Mouse (Mus musculus) lung, embryonic 15.5 days (tissue): ENCODE results near the gene Zdhhc7. TPM values are rescaled to one million over a fixed set of nuclear protein-coding genes. Genes with fewer than 3 reads are reported as not detected.
A peak's percentile ranks its signal among the peaks of the same experiment; 100 is the strongest.

Source experiments
- ATAC-seq: fragments of 200-750 bp; cut with Nextera tagmentation; 2 replicates; pipeline ENCODE4 v1.8.0; 2017; ENCODE audit warnings: moderate number of reproducible peaks, borderline replicate concordance; ENCODE audit not compliant: low FRiP score, low TSS enrichment; ENCODE audit errors: extremely low read depth
- H3K27ac ChIP-seq: fragments of 300-500 bp; sonication (generic); 2 replicates; pipeline ENCODE4 v1.5.1; 2015; ENCODE audit warnings: moderate library complexity, mild to moderate bottlenecking, inconsistent platforms
- H3K27me3 ChIP-seq: fragments of 300-500 bp; sonication (generic); 2 replicates; pipeline ENCODE4 v1.6.1; 2015; ENCODE audit warnings: inconsistent platforms
- H3K36me3 ChIP-seq: fragments of 300-500 bp; sonication (generic); 2 replicates; pipeline ENCODE4 v1.6.1; 2015; ENCODE audit warnings: inconsistent platforms
- H3K4me1 ChIP-seq: fragments of 300-500 bp; sonication (generic); 2 replicates; pipeline ENCODE4 v1.6.1; 2015; ENCODE audit warnings: inconsistent platforms
- H3K4me2 ChIP-seq: fragments of 300-500 bp; sonication (generic); 2 replicates; pipeline ENCODE4 v1.6.1; 2015; ENCODE audit warnings: inconsistent platforms, mild to moderate bottlenecking, moderate library complexity
- H3K4me3 ChIP-seq: fragments of 300-500 bp; sonication (generic); 2 replicates; pipeline ENCODE4 v1.5.1; 2015; ENCODE audit warnings: mild to moderate bottlenecking, inconsistent platforms
- H3K9ac ChIP-seq: fragments of 300-500 bp; sonication (generic); 2 replicates; pipeline ENCODE4 v1.6.1; 2015; ENCODE audit warnings: inconsistent platforms
- H3K9me3 ChIP-seq: fragments of 300-500 bp; sonication (generic); 2 replicates; pipeline ENCODE4 v1.6.1; 2016; ENCODE audit warnings: inconsistent platforms
- WGBS: fragments of 180-500 bp; shearing (Covaris S2); methylation state at CpG from one replicate; pipeline ENCODE4 v1.1.7; 2015; 5-methylcytosine and 5-hydroxymethylcytosine counted together
- polyA plus RNA-seq: library from polyadenylated mRNA; unstranded; fragments of >200 nt; fragmentation: Nextera tagmentation; extraction: Ambion mirVana; gene quantifications from 2 replicates; pipeline ENCODE4 v1.2.1, GENCODE M21; 2015

Zdhhc7 gene
- polyA plus RNA-seq, 1 experiment from 2014 or later = 40.0 TPM

DNA sequence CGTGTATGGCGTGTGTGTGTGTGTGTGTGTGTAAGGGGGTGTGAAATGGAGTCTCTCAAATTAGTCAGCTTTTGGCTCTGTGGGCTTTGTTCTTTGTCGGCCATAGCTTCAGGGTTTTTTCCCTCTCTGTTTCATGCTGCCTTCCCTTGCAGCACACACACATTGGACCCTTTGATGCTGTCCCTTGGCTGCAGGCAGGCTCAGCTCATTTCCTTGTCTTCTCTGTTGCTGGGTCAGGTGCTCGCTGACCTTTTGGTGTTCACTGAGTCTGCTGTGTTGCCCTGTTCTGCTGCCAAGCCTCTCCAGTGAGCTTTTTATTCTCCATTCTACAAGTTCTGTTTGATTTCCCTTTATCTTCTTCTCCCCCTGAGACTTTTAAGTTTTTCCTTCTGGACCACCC, 28.3 kb upstream of the Zdhhc7 start:
- H3K27me3 ChIP-seq = peaks cover 17% of the 10 kb centered on the region; the same call in 1 of the 2 replicates

DNA sequence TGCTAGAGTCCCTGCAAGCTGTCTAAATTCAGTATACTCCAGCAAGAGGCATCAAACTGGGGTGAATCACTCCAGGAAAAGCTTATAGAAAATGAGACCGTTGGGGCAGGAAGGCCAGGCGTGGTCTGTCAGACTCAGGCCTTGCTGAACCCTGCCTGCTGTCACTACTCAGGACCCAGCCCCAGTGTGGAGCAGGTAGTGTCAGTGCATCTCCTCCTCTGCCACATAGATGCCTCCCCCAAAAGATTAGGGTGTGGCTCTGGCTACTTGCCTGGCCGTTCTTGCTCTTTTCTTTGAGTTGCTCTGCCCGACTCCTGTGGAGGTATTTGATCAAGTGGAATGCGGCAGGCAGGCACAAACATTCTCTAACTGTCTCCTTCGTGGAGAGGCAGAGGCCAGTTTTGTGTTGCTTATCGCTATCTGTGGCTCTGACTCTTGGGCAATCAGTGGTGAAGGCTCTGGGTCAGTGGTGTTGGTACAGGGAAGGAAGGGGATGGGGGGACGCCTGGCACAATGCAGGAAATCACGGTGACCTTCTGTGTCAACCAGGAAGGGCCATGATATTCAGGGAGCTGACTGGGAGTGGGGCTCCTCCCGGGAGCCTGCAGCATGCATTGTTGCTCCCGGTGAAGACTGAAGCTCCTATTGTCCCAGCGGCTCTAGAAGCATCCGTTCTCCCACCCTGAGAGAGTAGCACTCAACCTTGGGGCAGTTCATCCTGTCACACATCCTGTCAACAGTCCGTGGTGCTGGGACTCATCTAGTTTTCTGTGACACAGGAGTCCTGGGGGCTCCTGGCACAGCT, 25.3 kb upstream of the Zdhhc7 start:
- Histone ChIP-seq H3K27me3 (peaks cover 11% of the 10 kb centered on the region; the same call in 1 of the 2 replicates), H3K27ac (peak overlapping the region; percentile 90), H3K36me3 (no peaks in the 10 kb centered on the region), H3K9ac (no peak overlapping the region), H3K9me3 (no peaks in the 10 kb centered on the region), H3K4me1 (peaks cover 26% of the 10 kb centered on the region), H3K4me3 (no peak overlapping the region), H3K4me2 (peak overlapping the region; percentile 13; the same call in 1 of the 2 replicates)
- peak; percentile 69 for ATAC-seq
- 19% methylated on average over 14 of the region's 14 CpGs for WGBS

More for the DNA sequence above, 28.3 kb upstream of the Zdhhc7 start:
- Histone ChIP-seq H3K4me1 (peaks cover 26% of the 10 kb centered on the region), H3K9ac (no peak overlapping the region), H3K27ac (no peak overlapping the region), H3K4me3 (no peak overlapping the region), H3K9me3 (no peaks in the 10 kb centered on the region), H3K36me3 (no peaks in the 10 kb centered on the region), H3K4me2 (no peak overlapping the region)
- WGBS = 59% methylated on average over 4 of the region's 4 CpGs
- ATAC-seq = no peak

DNA sequence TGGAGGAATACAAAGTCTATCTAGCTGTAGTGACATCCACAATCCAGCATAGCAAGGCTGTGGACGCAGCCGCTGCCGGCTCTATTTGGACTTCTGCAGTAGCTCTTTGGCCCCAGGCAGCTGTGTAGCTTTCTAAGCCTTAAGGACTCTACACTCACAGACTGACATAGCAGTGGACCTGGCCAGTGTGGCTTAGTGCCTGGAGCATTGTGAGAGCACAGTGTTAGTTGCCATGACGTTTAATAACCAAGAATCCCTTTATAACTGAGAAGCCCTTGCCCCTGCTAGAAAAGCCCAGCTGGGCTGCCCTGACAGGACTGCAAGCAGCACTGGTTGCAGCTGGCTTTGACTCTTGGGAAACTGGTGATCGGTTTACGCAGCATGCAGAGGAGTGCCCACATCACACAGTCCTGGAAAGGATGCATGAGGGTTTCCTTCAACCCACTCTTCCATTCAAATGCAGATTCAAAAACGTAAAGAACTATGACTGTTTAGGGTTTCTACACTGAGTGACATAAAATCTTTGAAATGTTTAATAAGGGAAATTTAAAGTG, 23.6 kb upstream of the Zdhhc7 start:
- 54% methylated on average over 7 of the region's 7 CpGs for WGBS

DNA sequence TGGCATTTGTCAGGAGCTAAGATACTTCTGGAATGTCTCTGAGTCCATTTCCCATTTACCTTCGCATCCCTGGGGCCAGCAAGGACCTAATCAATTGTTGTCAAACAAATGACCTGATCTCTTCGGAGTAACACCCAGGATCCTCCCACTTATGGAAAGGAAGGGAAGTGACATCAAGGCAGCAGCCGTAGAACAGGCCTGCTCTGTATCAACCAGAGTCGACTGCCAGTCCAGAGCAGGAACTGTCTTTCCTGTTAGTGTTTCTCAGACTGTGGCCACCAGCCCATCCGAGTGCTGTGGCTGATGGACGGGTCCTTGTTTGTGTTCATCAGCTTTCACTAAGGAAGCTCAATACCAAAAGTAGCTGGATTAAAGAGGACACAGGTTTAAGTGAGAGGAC, 23.0 kb upstream of the Zdhhc7 start:
- Histone ChIP-seq H3K9ac (no peak overlapping the region), H3K4me1 (peaks cover 15% of the 10 kb centered on the region), H3K27me3 (peaks cover 11% of the 10 kb centered on the region; the same call in 1 of the 2 replicates), H3K4me2 (no peak overlapping the region), H3K36me3 (no peaks in the 10 kb centered on the region), H3K27ac (0 out of 2 replicates have a peak overlapping the region, but pooled peaks have one; percentile 12), H3K9me3 (no peaks in the 10 kb centered on the region), H3K4me3 (no peak overlapping the region)
- no peak for ATAC-seq
- 24% methylated on average over 6 of the region's 6 CpGs for WGBS

More for the DNA sequence above, 23.6 kb upstream of the Zdhhc7 start:
- H3K4me1 ChIP-seq = peaks cover 22% of the 10 kb centered on the region
- no peaks in the 10 kb centered on the region for H3K36me3 ChIP-seq
- no peak overlapping the region for H3K9ac ChIP-seq
- H3K27ac ChIP-seq = 0 out of 2 replicates have a peak overlapping the region, but pooled peaks have one; percentile 34
- no peaks in the 10 kb centered on the region for H3K9me3 ChIP-seq
- H3K4me2 ChIP-seq = no peak overlapping the region
- no peak overlapping the region for H3K4me3 ChIP-seq
- no peak for ATAC-seq
- peaks cover 11% of the 10 kb centered on the region; the same call in 1 of the 2 replicates for H3K27me3 ChIP-seq

DNA sequence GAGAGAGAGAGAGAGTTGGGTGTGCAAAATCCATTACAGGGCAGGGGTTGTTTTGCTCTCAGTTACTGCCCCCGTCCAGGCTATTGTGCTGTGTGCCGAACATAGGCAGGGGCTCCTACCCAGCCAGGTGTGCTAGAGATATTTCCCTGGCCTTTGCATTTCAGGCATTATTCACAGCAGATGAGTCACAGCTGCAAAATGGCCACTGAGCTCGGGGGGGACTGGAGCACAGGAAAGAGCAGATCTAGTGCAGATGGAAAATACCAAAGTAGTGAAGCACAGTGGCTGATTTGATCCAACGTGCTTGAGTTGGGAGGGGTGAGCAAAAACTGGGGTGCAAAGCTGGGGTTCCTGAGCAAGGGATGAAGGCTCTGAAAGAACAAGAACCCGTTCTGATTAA, 19.7 kb upstream of the Zdhhc7 start:
- Histone ChIP-seq H3K9ac (no peak overlapping the region), H3K9me3 (no peaks in the 10 kb centered on the region), H3K4me1 (0 out of 2 replicates have a peak, but pooled peaks cover 2% of the 10 kb centered on the region), H3K36me3 (no peaks in the 10 kb centered on the region), H3K27me3 (peaks cover 23% of the 10 kb centered on the region), H3K4me3 (no peak overlapping the region), H3K27ac (no peak overlapping the region), H3K4me2 (no peak overlapping the region)
- ATAC-seq = no peak
- 44% methylated on average over 5 of the region's 5 CpGs for WGBS

DNA sequence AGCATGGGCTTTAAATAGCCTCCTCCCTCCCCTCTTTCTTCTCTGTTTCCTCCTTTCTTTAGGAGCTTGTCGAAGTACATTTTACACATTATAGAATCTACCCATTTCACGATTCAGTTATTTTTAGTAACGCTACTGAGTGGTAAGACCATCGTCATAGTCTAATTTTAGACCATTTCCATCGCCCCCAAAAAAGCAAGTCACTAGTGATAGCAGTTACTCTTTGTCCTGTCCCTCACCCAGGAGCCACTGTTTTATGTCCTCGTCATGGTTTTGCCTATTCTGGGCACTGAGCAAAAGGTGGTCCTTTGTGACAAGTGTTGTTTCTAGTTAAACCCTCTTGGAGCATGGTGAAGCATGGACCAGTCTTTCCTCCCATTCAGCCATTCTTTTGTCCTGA, 18.6 kb upstream of the Zdhhc7 start:
- WGBS = 66% methylated on average over 6 of the region's 6 CpGs
- H3K4me1 ChIP-seq = no peaks in the 10 kb centered on the region
- H3K27ac ChIP-seq = no peak overlapping the region
- H3K9me3 ChIP-seq = no peaks in the 10 kb centered on the region
- no peak overlapping the region for H3K4me3 ChIP-seq
- H3K9ac ChIP-seq = no peak overlapping the region
- no peak overlapping the region for H3K4me2 ChIP-seq
- ATAC-seq = no peak
- peaks cover 34% of the 10 kb centered on the region for H3K27me3 ChIP-seq
- H3K36me3 ChIP-seq = no peaks in the 10 kb centered on the region

DNA sequence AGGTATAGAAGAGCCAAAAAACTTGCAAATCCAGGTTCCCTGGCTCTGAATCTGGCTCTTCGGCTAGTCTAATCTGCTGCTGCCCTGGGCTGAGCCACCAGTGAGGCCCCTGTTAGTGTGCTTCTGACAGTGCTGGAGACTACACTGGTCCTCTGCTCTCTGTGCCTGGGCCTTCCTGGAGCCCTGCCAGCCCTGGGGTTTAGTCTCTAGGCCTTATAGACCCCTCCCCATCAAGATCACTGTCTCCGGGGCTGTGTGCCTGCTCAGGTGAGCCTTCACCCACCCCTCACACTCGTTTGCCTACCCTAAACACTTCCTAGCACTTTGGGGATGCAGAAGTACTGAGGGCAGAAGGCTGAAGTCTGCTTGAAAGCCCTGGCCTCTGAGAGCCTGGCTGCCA, 18.1 kb upstream of the Zdhhc7 start:
- Histone ChIP-seq H3K36me3 (no peaks in the 10 kb centered on the region), H3K9ac (no peak overlapping the region), H3K4me2 (no peak overlapping the region), H3K4me3 (no peak overlapping the region), H3K27me3 (peaks cover 39% of the 10 kb centered on the region), H3K9me3 (no peaks in the 10 kb centered on the region), H3K27ac (no peak overlapping the region), H3K4me1 (peaks cover 3% of the 10 kb centered on the region)
- ATAC-seq = no peak
- WGBS = 49% methylated on average over 3 of the region's 3 CpGs

DNA sequence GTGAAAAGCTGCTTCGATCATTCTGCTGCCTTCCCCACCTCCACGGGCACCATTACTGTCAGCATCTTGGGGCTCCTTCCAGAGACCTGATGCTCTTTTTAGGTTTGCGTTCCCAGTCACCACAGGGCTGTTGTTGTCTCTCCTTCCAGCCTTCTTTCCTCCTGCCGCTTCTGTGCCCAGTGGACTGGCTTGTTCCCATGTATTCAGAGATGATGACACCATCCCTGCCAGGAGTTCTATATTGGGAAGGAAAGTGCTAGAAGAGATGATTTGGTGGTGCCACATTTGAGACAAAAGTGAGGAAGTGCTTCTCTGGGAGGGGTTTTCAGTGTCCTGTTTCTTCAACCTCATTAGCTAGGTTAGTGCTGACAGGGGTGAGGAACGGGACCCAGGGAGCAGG, 17.6 kb upstream of the Zdhhc7 start:
- H3K9me3 ChIP-seq = no peaks in the 10 kb centered on the region
- no peak overlapping the region for H3K9ac ChIP-seq
- H3K27ac ChIP-seq = no peak overlapping the region
- ATAC-seq = no peak
- H3K27me3 ChIP-seq = peaks cover 43% of the 10 kb centered on the region
- H3K36me3 ChIP-seq = no peaks in the 10 kb centered on the region
- 70% methylated on average over 5 of the region's 5 CpGs for WGBS
- H3K4me1 ChIP-seq = peaks cover 8% of the 10 kb centered on the region
- H3K4me3 ChIP-seq = no peak overlapping the region
- H3K4me2 ChIP-seq = no peak overlapping the region

DNA sequence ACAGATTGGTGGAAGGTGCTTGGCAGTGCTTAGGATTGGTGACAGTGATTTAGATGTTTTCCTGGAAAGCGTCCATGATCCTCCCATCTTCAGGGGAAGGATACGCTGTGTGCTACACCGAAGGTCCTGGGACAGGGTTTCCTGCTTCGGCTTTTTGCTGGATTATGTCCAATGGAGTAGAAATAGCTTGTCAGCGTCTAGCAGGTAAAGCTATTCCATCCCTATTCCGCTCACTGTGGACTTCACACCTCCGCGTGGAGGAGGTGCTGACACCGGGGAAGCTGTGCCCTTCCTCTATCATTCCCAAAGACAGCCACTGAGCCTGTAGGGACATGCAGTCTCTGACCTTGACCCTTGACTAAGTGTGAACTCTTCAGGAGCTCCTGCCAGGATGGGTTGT, 16.9 kb upstream of the Zdhhc7 start:
- 53% methylated on average over 9 of the region's 9 CpGs for WGBS

DNA sequence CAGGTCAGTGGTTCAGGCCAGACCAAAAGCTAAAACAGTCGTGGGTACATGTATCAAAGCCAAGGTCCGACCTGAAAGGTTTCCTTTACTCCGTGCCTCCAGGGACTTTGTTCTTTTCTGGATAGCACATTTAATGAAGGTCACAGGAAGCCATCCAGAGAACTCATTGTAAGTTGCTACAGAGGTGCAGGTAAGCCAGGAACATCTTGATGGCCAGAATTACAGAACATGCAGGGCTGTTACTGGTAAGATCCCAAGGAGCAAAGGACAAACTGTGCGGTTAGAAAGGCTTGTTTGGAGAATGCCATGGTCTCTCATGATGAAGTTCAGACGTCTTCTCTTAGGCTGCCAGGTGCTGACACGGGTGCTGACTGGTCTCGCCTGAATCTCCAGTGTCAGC, 15.3 kb upstream of the Zdhhc7 start:
- H3K4me1 ChIP-seq = peaks cover 19% of the 10 kb centered on the region
- no peaks in the 10 kb centered on the region for H3K9me3 ChIP-seq
- no peak overlapping the region for H3K4me3 ChIP-seq
- no peaks in the 10 kb centered on the region for H3K36me3 ChIP-seq
- no peak overlapping the region for H3K9ac ChIP-seq
- peaks cover 43% of the 10 kb centered on the region for H3K27me3 ChIP-seq
- no peak overlapping the region for H3K4me2 ChIP-seq
- H3K27ac ChIP-seq = no peak overlapping the region
- 58% methylated on average over 7 of the region's 7 CpGs for WGBS
- ATAC-seq = no peak

More for the DNA sequence above, 16.9 kb upstream of the Zdhhc7 start:
- Histone ChIP-seq H3K36me3 (no peaks in the 10 kb centered on the region), H3K4me1 (peaks cover 11% of the 10 kb centered on the region), H3K4me2 (no peak overlapping the region; the same call in 1 of the 2 replicates), H3K4me3 (no peak overlapping the region), H3K9me3 (no peaks in the 10 kb centered on the region), H3K27me3 (peaks cover 43% of the 10 kb centered on the region), H3K9ac (no peak overlapping the region), H3K27ac (no peak overlapping the region)
- ATAC-seq = no peak

DNA sequence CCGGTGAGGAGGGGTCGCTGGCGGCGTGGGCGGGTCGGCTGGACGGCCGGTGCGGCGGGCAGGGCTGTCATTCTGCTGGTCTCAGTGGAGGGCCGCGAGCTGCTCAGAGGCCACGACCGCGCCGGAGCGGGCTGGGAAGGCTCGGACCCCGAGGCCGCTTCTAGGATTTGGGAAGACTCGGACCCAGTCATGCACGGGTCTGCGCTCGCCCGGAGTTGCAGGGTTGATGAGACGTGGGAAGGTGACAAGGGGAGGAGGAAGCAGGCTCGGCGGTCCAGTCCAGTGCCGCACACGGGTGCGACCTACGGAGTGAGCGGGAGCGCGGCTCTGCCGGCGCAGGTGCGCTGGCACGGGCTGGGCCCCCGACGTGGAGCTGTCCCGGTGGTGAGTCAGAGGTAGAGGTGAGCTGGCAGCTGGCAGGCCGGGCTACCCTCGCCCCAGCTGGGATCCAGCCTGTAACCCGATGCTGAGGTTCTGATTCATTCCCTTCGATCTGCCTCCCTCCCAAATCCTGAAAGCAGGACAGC, 13.1 kb upstream of the Zdhhc7 start:
- under 1% methylated on average over 46 of the region's 46 CpGs for WGBS
- H3K36me3 ChIP-seq = no peaks in the 10 kb centered on the region
- peaks cover 19% of the 10 kb centered on the region for H3K4me1 ChIP-seq
- peak overlapping the region; percentile 67 for H3K4me3 ChIP-seq
- peak overlapping the region; percentile 63 for H3K9ac ChIP-seq
- H3K4me2 ChIP-seq = peak overlapping the region; percentile 97
- peak; percentile 32 for ATAC-seq
- H3K9me3 ChIP-seq = no peaks in the 10 kb centered on the region
- H3K27me3 ChIP-seq = peaks cover 43% of the 10 kb centered on the region
- H3K27ac ChIP-seq = no peak overlapping the region

DNA sequence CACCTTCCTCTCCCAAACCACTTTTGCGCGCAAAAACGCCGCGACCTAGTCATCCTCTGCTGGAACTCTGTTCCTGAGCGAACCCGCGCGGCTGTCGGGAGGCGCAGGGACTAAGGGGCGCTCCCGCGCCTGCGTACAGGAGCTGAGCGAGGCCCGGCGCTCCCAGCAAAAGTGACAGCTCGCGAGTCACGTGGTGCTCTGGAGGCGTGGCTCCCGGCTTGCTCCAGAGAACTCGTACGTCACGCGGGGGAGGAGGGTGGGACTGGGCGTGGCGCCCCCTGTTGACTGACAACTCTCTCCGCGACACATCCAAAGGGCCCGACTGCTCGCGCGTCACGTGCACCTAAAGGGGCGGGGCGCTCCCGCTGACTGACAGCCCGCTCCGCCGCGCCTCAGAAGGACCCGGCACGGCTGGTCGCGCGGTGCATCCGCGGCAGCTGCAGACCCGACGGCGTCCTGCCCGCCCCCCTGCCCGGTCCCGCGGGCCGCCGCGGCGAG, 12.5 kb upstream of the Zdhhc7 start, which contains the start of gene 6430548M08Rik:
TSS of gene 6430548M08Rik (plus strand) at position 395 of the 498 bp plus-strand sequence.
- peaks cover 19% of the 10 kb centered on the region for H3K4me1 ChIP-seq
- no peaks in the 10 kb centered on the region for H3K36me3 ChIP-seq
- peak within 1 kb of the TSS; percentile 97 for H3K4me2 ChIP-seq
- peaks cover 43% of the 10 kb centered on the region for H3K27me3 ChIP-seq
- H3K27ac ChIP-seq = peak within 1 kb of the TSS; percentile 95
- H3K4me3 ChIP-seq = peak within 1 kb of the TSS; percentile 67
- WGBS = under 1% methylated on average over 61 of the region's 61 CpGs
- peak; percentile 94 for ATAC-seq
- no peaks in the 10 kb centered on the region for H3K9me3 ChIP-seq
- H3K9ac ChIP-seq = peak within 1 kb of the TSS; percentile 66
